Mouse (Mus musculus): ENCODE measurements around the gene Gdf3. TPM values are rescaled to one million over a fixed set of nuclear protein-coding genes. Genes with fewer than 3 reads are reported as not detected.

Gene Gdf3
- total RNA-seq (2023): not detected

DNA sequence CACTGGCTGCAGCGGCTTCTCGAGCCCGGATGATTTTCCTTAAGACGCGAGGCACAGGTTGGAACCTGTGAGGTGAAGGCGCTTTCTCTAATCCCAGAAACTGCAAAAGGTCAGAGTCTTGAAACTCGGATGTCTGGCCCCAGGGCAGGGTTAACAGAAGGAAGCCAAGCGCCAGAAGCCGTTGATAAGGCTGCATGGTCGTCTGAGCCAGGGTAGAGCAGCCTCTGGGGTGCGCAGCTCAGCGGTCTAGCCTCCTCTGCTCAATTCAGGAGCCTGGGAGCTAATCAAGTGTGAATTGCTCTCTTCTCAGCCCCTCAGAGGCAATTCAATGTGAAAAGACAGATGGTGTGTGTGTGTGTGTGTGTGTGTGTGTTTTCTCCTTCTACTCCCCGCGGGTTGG lies at the start of gene Gdf3:
TSS of gene Gdf3 (minus strand) at position 317 of the 400 bp plus-strand sequence.

GRCm38 (mm10) chr6:122626110-122626509 lies 16.2 kb upstream of the Gdf3 start, which contains the start of gene Dppa3:
Dppa3 (plus strand) TSS chr6:122626410.

GRCm38 (mm10) chr6:122602242-122602991 lies 7.5 kb downstream of the Gdf3 start, which contains the start of gene Apobec1:
Apobec1 (minus strand) TSS chr6:122602444.

Other genes with a start within 250 kb of the Gdf3 start
- not detected for gene Rimklb, start 111.3 kb downstream of the Gdf3 start, total RNA-seq (2023)
- not detected for gene Mfap5, start 104.2 kb downstream of the Gdf3 start, total RNA-seq (2023)
- 0.28 TPM for gene Aicda, start 56.3 kb downstream of the Gdf3 start, total RNA-seq (2023)
- gene Apobec1, start 7.6 kb downstream of the Gdf3 start, total RNA-seq (2023): 16.0 TPM
- gene Dppa3, start 16.3 kb upstream of the Gdf3 start, total RNA-seq (2023): not detected
- gene Nanog, start 97.4 kb upstream of the Gdf3 start, total RNA-seq (2023): not detected
- gene Slc2a3, start 191.6 kb upstream of the Gdf3 start, total RNA-seq (2023): 35.2 TPM
- 32.0 TPM for gene Foxj2, start 209.8 kb upstream of the Gdf3 start, total RNA-seq (2023)
- gene C3ar1, start 246.1 kb upstream of the Gdf3 start, total RNA-seq (2023): not detected

Measured in CD8-positive naive resting alpha-beta T cell, adult 57 days (primary cell).